Mouse (Mus musculus): ENCODE measurements around the gene Lemd1. TPM values are rescaled to one million over a fixed set of nuclear protein-coding genes. Genes with fewer than 3 reads are reported as not detected.

The Lemd1 gene
- not detected in 2 replicates for polyA plus RNA-seq (2012; ENCODE audit: insufficient read depth, insufficient read length, low replicate concordance, missing spikeins)

- no peak for TF ChIP-seq CTCF (IDR thresholded peaks at IDR 0.05; ENCODE audit: insufficient read depth, low read depth, low read length)
- TF ChIP-seq POLR2A (IDR thresholded peaks at IDR 0.05; ENCODE audit: insufficient read depth, low read depth, low read length) = no peak
- H3K27ac ChIP-seq (ENCODE audit: insufficient read depth, low read depth, low read length) = peak within 1 kb of the TSS; percentile 48
- H3K4me1 ChIP-seq (ENCODE audit: control insufficient read depth, insufficient read depth, low read length) = peaks cover 29% of the 10 kb centered on the region
- peak within 1 kb of the TSS; percentile 72 for H3K4me3 ChIP-seq (ENCODE audit: insufficient read depth, low read depth, low read length)
- 2% methylated on average over 34 of the region's 34 CpGs for WGBS
Observed at GRCm38 (mm10) chr1:132191093-132191785, at the start of gene Lemd1, which contains the start of gene AC124108.1. Gene Lemd1 (plus strand): TSS chr1:132191431. Gene AC124108.1 (plus strand): TSS chr1:132191457.

DNA sequence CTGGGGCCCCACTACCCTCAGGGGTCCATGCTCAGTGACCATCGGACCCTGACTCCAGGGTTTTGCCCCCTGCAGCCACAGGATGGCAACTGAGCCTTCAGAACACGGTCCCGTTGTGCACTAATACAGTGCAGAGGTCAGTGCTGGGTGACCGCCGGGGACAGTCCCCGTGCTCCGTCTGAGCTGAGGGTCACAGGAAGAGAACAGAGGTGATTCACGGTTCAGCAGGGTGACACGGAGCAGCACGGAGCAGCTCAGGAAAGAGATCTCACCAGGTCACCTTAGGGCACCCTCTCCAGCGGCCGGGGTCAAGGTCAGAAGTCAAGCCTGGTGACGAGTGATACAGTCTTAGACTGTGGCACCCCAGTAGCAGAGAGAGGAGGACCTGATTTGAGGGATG, 49.5 kb upstream of the Lemd1 start:
- Histone ChIP-seq H3K4me1 (ENCODE audit: control insufficient read depth, insufficient read depth, low read length) (peaks cover 23% of the 10 kb centered on the region), H3K4me3 (ENCODE audit: insufficient read depth, low read depth, low read length) (no peak overlapping the region), H3K27ac (ENCODE audit: insufficient read depth, low read depth, low read length) (no peak overlapping the region)
- WGBS = 86% methylated on average over 13 of the region's 13 CpGs
- TF ChIP-seq POLR2A (IDR thresholded peaks at IDR 0.05; ENCODE audit: insufficient read depth, low read depth, low read length) (no peak), CTCF (IDR thresholded peaks at IDR 0.05; ENCODE audit: insufficient read depth, low read depth, low read length) (no peak)

DNA sequence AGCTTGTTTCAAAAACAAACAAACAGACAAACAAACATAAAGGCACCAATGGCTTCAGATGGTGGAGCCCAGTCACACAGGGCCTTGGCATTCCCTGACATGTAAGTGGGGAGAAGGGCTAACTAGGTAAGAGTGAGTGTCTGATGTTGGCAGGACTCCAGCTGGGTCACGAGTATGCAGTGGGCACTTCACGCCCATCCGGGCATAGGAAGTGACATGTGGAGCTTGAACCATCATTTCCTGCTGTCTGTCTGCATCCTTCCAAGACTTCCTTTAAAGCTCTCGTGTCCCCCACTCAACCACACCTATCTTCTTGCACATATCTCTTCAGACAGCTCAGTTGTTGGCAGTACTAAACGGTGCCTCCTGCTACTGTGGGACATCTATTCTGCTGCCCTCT, 48.2 kb upstream of the Lemd1 start:
- WGBS = 78% methylated on average over 5 of the region's 5 CpGs

GRCm38 (mm10) chr1:132143730-132144129, 47.5 kb upstream of the Lemd1 start:
- no peak for TF ChIP-seq CTCF (IDR thresholded peaks at IDR 0.05; ENCODE audit: insufficient read depth, low read depth, low read length)
- TF ChIP-seq POLR2A (IDR thresholded peaks at IDR 0.05; ENCODE audit: insufficient read depth, low read depth, low read length) = no peak
- Histone ChIP-seq H3K4me1 (ENCODE audit: control insufficient read depth, insufficient read depth, low read length) (peaks cover 28% of the 10 kb centered on the region), H3K27ac (ENCODE audit: insufficient read depth, low read depth, low read length) (peak overlapping the region; percentile 42), H3K4me3 (ENCODE audit: insufficient read depth, low read depth, low read length) (no peak overlapping the region)
- WGBS = 34% methylated on average over 4 of the region's 4 CpGs

More for the DNA sequence above, 48.2 kb upstream of the Lemd1 start:
- Histone ChIP-seq H3K27ac (ENCODE audit: insufficient read depth, low read depth, low read length) (no peak overlapping the region), H3K4me1 (ENCODE audit: control insufficient read depth, insufficient read depth, low read length) (peaks cover 23% of the 10 kb centered on the region), H3K4me3 (ENCODE audit: insufficient read depth, low read depth, low read length) (no peak overlapping the region)
- TF ChIP-seq POLR2A (IDR thresholded peaks at IDR 0.05; ENCODE audit: insufficient read depth, low read depth, low read length) (no peak), CTCF (IDR thresholded peaks at IDR 0.05; ENCODE audit: insufficient read depth, low read depth, low read length) (no peak)

- no peak overlapping the region for H3K4me3 ChIP-seq (ENCODE audit: insufficient read depth, low read depth, low read length)
- TF ChIP-seq CTCF (IDR thresholded peaks at IDR 0.05; ENCODE audit: insufficient read depth, low read depth, low read length) (no peak), POLR2A (IDR thresholded peaks at IDR 0.05; ENCODE audit: insufficient read depth, low read depth, low read length) (no peak)
- H3K27ac ChIP-seq (ENCODE audit: insufficient read depth, low read depth, low read length) = peak overlapping the region; percentile 42
- WGBS = 7% methylated on average over 2 of the region's 2 CpGs
- H3K4me1 ChIP-seq (ENCODE audit: control insufficient read depth, insufficient read depth, low read length) = peaks cover 23% of the 10 kb centered on the region
Observed at GRCm38 (mm10) chr1:132144223-132144622, 47.0 kb upstream of the Lemd1 start.

DNA sequence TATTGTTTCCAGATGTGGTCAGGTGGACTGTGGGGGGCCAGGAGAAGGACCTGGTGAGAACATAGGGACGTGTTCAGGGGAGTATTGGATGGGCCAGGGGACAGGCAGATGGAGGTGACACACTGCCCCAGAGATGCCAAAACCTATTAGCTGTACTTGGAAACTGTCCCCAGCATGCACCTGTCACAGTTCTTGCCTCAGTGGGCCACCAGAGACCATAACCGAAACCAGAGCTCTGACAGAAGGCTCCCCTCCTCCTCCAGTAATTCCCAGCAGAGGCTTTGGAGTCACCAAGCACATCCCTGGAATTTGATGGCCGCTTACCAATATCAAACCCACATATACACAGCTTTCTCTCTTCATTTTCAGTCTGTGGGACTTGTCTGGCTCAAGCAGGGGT, 46.4 kb upstream of the Lemd1 start:
- 78% methylated on average over 3 of the region's 3 CpGs for WGBS
- no peak for TF ChIP-seq POLR2A (IDR thresholded peaks at IDR 0.05; ENCODE audit: insufficient read depth, low read depth, low read length)
- TF ChIP-seq CTCF (IDR thresholded peaks at IDR 0.05; ENCODE audit: insufficient read depth, low read depth, low read length) = no peak
- no peak overlapping the region for H3K27ac ChIP-seq (ENCODE audit: insufficient read depth, low read depth, low read length)
- H3K4me1 ChIP-seq (ENCODE audit: control insufficient read depth, insufficient read depth, low read length) = peaks cover 21% of the 10 kb centered on the region
- no peak overlapping the region for H3K4me3 ChIP-seq (ENCODE audit: insufficient read depth, low read depth, low read length)

GRCm38 (mm10) chr1:132145973-132146685, 45.1 kb upstream of the Lemd1 start:
- Histone ChIP-seq H3K27ac (ENCODE audit: insufficient read depth, low read depth, low read length) (no peak overlapping the region), H3K4me1 (ENCODE audit: control insufficient read depth, insufficient read depth, low read length) (peaks cover 21% of the 10 kb centered on the region), H3K4me3 (ENCODE audit: insufficient read depth, low read depth, low read length) (no peak overlapping the region)
- TF ChIP-seq CTCF (IDR thresholded peaks at IDR 0.05; ENCODE audit: insufficient read depth, low read depth, low read length) (no peak), POLR2A (IDR thresholded peaks at IDR 0.05; ENCODE audit: insufficient read depth, low read depth, low read length) (no peak)
- 83% methylated on average over 8 of the region's 8 CpGs for WGBS

DNA sequence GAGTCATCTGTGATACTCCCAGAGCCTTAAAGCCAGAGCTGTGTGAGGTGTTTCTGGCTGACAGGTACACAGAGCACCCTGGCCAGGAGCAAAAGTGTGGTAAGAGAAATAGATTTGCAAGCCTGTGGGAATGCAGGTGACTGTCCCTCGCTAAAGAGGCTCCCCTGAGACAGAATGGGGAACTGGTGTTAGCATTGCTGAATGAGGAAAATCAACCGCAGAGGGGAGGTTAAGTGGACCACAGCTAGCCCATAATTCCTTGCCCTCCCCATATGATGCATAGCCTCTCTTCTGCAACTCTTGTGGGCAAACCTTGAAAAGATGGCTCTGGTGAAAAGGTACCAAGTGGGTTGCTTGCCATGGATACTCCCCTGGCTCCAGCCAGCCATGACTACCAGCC, 41.8 kb upstream of the Lemd1 start:
- TF ChIP-seq CTCF (IDR thresholded peaks at IDR 0.05; ENCODE audit: insufficient read depth, low read depth, low read length) (no peak), POLR2A (IDR thresholded peaks at IDR 0.05; ENCODE audit: insufficient read depth, low read depth, low read length) (no peak)
- H3K4me1 ChIP-seq (ENCODE audit: control insufficient read depth, insufficient read depth, low read length) = peaks cover 14% of the 10 kb centered on the region
- H3K4me3 ChIP-seq (ENCODE audit: insufficient read depth, low read depth, low read length) = no peak overlapping the region
- 88% methylated on average over 2 of the region's 2 CpGs for WGBS
- H3K27ac ChIP-seq (ENCODE audit: insufficient read depth, low read depth, low read length) = no peak overlapping the region

- no peak overlapping the region for H3K27ac ChIP-seq (ENCODE audit: insufficient read depth, low read depth, low read length)
- WGBS = 65% methylated on average over 1 of the region's 1 CpGs
- peaks cover 10% of the 10 kb centered on the region for H3K4me1 ChIP-seq (ENCODE audit: control insufficient read depth, insufficient read depth, low read length)
- H3K4me3 ChIP-seq (ENCODE audit: insufficient read depth, low read depth, low read length) = no peak overlapping the region
- TF ChIP-seq CTCF (IDR thresholded peaks at IDR 0.05; ENCODE audit: insufficient read depth, low read depth, low read length) (no peak), POLR2A (IDR thresholded peaks at IDR 0.05; ENCODE audit: insufficient read depth, low read depth, low read length) (no peak)
Observed at GRCm38 (mm10) chr1:132150171-132150570, 41.1 kb upstream of the Lemd1 start.
